Mouse (Mus musculus) intestine, embryonic 16.5 days (tissue): ENCODE data around the gene Gm28035. TPM values are rescaled to one million over a fixed set of nuclear protein-coding genes. Genes with fewer than 3 reads are reported as not detected.

Source experiments
- ATAC-seq: fragments of 200-750 bp; cut with Nextera tagmentation; 2 replicates; pipeline ENCODE4 v1.8.0; 2017; ENCODE audit warnings: moderate TSS enrichment, moderate library complexity
- H3K27ac ChIP-seq: fragments of 300-500 bp; sonication (generic); 2 replicates; pipeline ENCODE4 v1.5.1; 2014; ENCODE audit warnings: mild to moderate bottlenecking, low read length
- H3K27me3 ChIP-seq: fragments of 300-500 bp; sonication (generic); replicated peaks from 2 replicates; pipeline ENCODE4 v1.6.1; 2014; ENCODE audit warnings: low read length, control low read depth, mixed read lengths; ENCODE audit not compliant: control insufficient read depth, insufficient read depth
- H3K36me3 ChIP-seq: fragments of 300-500 bp; sonication (generic); 2 replicates; pipeline ENCODE4 v1.6.1; 2014; ENCODE audit warnings: low read length, control low read depth; ENCODE audit not compliant: control insufficient read depth, insufficient read depth
- H3K4me1 ChIP-seq: fragments of 300-500 bp; sonication (generic); 2 replicates; pipeline ENCODE4 v1.6.1; 2014; ENCODE audit warnings: low read length, control low read depth, mixed read lengths; ENCODE audit not compliant: control insufficient read depth, insufficient read depth
- H3K4me2 ChIP-seq: fragments of 300-500 bp; sonication (generic); 2 replicates; pipeline ENCODE4 v1.6.1; 2014; ENCODE audit warnings: low read depth, low read length, control low read depth
- H3K4me3 ChIP-seq: fragments of 300-500 bp; sonication (generic); 2 replicates; pipeline ENCODE4 v1.5.1; 2014; ENCODE audit warnings: mild to moderate bottlenecking, low read length
- H3K9ac ChIP-seq: fragments of 300-500 bp; sonication (generic); 2 replicates; pipeline ENCODE4 v1.6.1; 2014; ENCODE audit warnings: low read depth, low read length
- H3K9me3 ChIP-seq: fragments of 300-500 bp; sonication (generic); 2 replicates; pipeline ENCODE4 v1.6.1; 2016; ENCODE audit warnings: low read length, control low read depth; ENCODE audit not compliant: control insufficient read depth
- WGBS: fragments of 180-500 bp; shearing (Covaris S2); extraction: QIAGEN DNeasy Blood & Tissue Kit; methylation state at CpG from one replicate; pipeline ENCODE4 v1.1.7; 2014; 5-methylcytosine and 5-hydroxymethylcytosine counted together
- polyA plus RNA-seq: library from polyadenylated mRNA; unstranded; fragments of >200 nt; fragmentation: Nextera tagmentation; extraction: Ambion mirVana; gene quantifications from 2 replicates; pipeline ENCODE4 v1.2.1, GENCODE M21; 2015

The Gm28035 gene
- polyA plus RNA-seq, 1 experiment from 2014 or later, result 0.11 TPM

DNA sequence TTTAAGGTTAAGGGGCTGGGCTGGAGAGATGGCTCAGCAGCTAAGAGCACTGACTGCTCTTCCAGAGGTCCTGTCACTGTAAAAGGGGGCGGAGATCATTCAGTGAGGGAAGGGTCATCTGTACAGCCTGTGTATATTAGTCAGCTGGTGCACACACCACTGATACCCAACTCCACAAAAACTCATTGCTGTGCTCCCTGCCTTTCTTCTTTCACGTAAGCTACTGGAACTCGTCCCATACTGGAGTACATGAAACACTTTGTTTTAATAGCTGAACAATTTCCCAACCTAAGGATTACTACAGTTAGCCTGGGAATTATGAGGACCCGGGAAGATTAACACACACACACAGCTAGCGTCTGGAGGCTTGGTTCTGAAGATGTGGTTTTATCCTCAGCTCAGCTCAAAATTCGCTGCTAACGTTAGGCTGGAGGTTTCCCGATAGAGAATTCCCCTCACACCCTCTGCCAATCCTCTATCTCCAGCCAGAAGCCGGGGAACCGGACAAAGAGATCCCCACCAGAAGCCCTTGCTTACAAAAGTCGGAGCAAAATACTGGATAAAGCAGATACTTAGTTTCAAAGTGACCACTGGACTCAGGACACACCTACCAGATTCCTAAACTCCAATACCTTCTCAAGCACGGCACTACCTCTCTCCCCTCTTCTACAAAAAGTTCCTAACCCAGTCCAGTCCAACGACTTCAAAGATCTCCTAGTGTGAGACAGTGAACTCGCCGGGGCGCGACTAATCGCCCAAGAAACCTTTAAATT, 3.8 kb upstream of the Gm28035 start:
- WGBS, result 3% methylated on average over 18 of the region's 18 CpGs
- peak; percentile 3; the same call in 1 of the 2 replicates for ATAC-seq
- H3K4me3 ChIP-seq, result peak overlapping the region; percentile 76

GRCm38 (mm10) chr2:30237199-30237880, 3.0 kb upstream of the Gm28035 start, which contains the start of gene Lrrc8a:
Gene Lrrc8a (plus strand): TSS chr2:30237715.
- peak; percentile 94 for ATAC-seq
- peak within 1 kb of the TSS; percentile 92 for H3K9ac ChIP-seq
- H3K9me3 ChIP-seq, result no peaks in the 10 kb centered on the region
- WGBS, result under 1% methylated on average over 54 of the region's 67 CpGs
- H3K4me2 ChIP-seq, result peak within 1 kb of the TSS; percentile 66
- H3K4me1 ChIP-seq, result peaks cover 28% of the 10 kb centered on the region
- peak within 1 kb of the TSS; percentile 91 for H3K27ac ChIP-seq
- H3K27me3 ChIP-seq, result no peaks in the 10 kb centered on the region
- peaks cover 12% of the 10 kb centered on the region for H3K36me3 ChIP-seq
- peak within 1 kb of the TSS; percentile 76 for H3K4me3 ChIP-seq

More for the DNA sequence above, 3.8 kb upstream of the Gm28035 start:
- peak overlapping the region; percentile 74 for H3K27ac ChIP-seq
- H3K9me3 ChIP-seq, result no peaks in the 10 kb centered on the region
- H3K9ac ChIP-seq, result peak overlapping the region; percentile 73
- H3K27me3 ChIP-seq, result no peaks in the 10 kb centered on the region
- H3K36me3 ChIP-seq, result peaks cover 10% of the 10 kb centered on the region
- peak overlapping the region; percentile 66 for H3K4me2 ChIP-seq
- peaks cover 28% of the 10 kb centered on the region for H3K4me1 ChIP-seq

GRCm38 (mm10) chr2:30237881-30238280, 2.5 kb upstream of the Gm28035 start:
- Histone ChIP-seq H3K4me3 (peak overlapping the region; percentile 76), H3K27me3 (no peaks in the 10 kb centered on the region), H3K4me1 (peaks cover 28% of the 10 kb centered on the region), H3K36me3 (peaks cover 12% of the 10 kb centered on the region), H3K27ac (peak overlapping the region; percentile 91), H3K9me3 (no peaks in the 10 kb centered on the region), H3K9ac (peak overlapping the region; percentile 92), H3K4me2 (peak overlapping the region; percentile 66)
- ATAC-seq, result peak; percentile 89
- WGBS, result 0% methylated on average over 33 of the region's 42 CpGs

DNA sequence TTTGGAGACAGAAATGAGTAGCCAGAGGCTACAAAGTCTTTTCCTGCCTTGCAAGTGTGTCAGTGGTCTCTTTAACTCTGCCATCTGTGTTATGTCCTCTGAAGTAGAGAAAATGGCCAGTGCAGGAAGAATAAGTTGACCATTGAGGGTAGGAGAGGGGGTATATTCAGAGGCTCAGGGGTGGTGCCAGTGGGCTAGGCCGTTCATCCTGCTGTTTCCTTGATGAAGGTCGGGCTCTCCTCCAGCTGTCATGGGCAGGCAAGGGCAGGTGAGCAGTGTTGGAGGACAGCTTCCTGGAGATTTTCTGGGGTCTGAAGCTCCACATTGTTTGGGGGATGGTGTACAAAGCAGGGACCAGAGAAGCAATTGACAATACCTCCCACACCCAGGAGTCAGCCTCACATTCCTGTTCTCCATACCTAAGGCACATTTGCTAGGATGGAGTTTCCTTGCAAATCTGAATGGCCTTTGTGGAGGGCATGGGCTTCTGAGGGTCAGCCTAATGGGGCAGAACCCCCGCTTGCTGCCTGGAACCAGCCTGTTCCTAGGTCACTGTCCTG, 1.4 kb upstream of the Gm28035 start:
- Histone ChIP-seq H3K9ac (peak overlapping the region; percentile 92), H3K36me3 (peaks cover 15% of the 10 kb centered on the region), H3K9me3 (no peaks in the 10 kb centered on the region), H3K27me3 (no peaks in the 10 kb centered on the region), H3K4me2 (peak overlapping the region; percentile 66), H3K4me1 (peaks cover 31% of the 10 kb centered on the region), H3K27ac (peak overlapping the region; percentile 91), H3K4me3 (peak overlapping the region; percentile 76)
- no peak for ATAC-seq
- 60% methylated on average over 3 of the region's 3 CpGs for WGBS

GRCm38 (mm10) chr2:30239777-30240176, 590 bp upstream of the Gm28035 start:
- peak overlapping the region; percentile 8; the same call in 1 of the 2 replicates for H3K9ac ChIP-seq
- no peaks in the 10 kb centered on the region for H3K9me3 ChIP-seq
- ATAC-seq, result no peak
- H3K27me3 ChIP-seq, result no peaks in the 10 kb centered on the region
- WGBS, result 59% methylated on average over 4 of the region's 4 CpGs
- peak overlapping the region; percentile 91 for H3K27ac ChIP-seq
- peaks cover 17% of the 10 kb centered on the region for H3K36me3 ChIP-seq
- no peak overlapping the region for H3K4me3 ChIP-seq
- H3K4me2 ChIP-seq, result peak overlapping the region; percentile 66; the same call in 1 of the 2 replicates
- H3K4me1 ChIP-seq, result peaks cover 37% of the 10 kb centered on the region

DNA sequence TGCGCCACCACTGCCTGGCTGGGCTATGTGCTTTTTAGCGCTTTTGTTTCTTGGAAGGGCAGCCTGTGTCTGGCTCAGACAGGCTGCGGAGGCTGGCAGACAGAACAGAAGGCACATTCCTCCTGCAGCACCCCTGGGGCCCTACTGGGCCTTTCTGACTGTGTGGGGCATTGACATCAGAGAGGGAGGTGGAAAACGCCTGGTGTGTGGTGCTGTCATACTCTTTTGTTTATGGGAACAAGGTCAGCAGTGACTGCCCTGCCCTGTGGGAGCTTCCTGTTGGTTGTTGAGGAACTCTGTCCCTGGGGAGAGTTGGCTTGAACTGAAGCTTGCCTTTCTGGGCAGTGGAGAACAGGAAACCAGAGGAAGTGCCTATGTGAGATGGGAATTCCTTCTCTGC, 2.1 kb downstream of the Gm28035 start:
- Histone ChIP-seq H3K9ac (no peak overlapping the region), H3K27me3 (no peaks in the 10 kb centered on the region), H3K4me1 (peaks cover 38% of the 10 kb centered on the region), H3K9me3 (no peaks in the 10 kb centered on the region), H3K36me3 (peaks cover 22% of the 10 kb centered on the region), H3K4me2 (no peak overlapping the region), H3K27ac (peak overlapping the region; percentile 42), H3K4me3 (no peak overlapping the region)
- WGBS, result 44% methylated on average over 4 of the region's 4 CpGs
- no peak for ATAC-seq

DNA sequence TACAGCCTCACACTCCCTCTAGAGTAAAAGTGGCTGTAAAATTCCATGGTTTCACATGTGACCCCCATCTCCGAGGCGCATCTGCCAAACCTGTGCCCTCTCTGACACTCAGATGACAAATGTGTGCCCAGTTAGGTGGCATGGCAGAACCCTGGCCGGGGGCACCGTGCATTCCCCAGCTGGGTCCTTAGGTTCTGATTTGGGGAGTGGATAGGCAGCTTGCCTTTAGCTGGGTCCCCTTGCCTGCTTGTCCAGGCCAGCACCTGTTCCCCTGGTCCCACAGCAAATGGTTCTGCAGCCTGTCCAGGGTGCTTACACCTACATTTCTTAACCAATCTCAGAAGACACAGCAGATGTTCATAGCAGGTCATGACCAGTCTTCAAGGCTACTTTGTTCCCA, 3.0 kb downstream of the Gm28035 start:
- Histone ChIP-seq H3K36me3 (peaks cover 24% of the 10 kb centered on the region), H3K4me1 (peaks cover 36% of the 10 kb centered on the region), H3K4me3 (no peak overlapping the region), H3K27ac (no peak overlapping the region), H3K9me3 (no peaks in the 10 kb centered on the region), H3K4me2 (no peak overlapping the region), H3K9ac (no peak overlapping the region), H3K27me3 (no peaks in the 10 kb centered on the region)
- WGBS, result 85% methylated on average over 4 of the region's 4 CpGs
- no peak for ATAC-seq

GRCm38 (mm10) chr2:30244595-30245178, 4.3 kb downstream of the Gm28035 start:
- H3K4me3 ChIP-seq, result no peak overlapping the region
- 56% methylated on average over 7 of the region's 7 CpGs for WGBS
- no peaks in the 10 kb centered on the region for H3K9me3 ChIP-seq
- ATAC-seq, result peak; percentile 8; the same call in 1 of the 2 replicates
- 0 out of 2 replicates have a peak overlapping the region, but pooled peaks have one; percentile 21 for H3K9ac ChIP-seq
- H3K4me1 ChIP-seq, result peaks cover 23% of the 10 kb centered on the region
- H3K36me3 ChIP-seq, result peaks cover 27% of the 10 kb centered on the region
- 0 out of 2 replicates have a peak overlapping the region, but pooled peaks have one; percentile 6 for H3K4me2 ChIP-seq
- no peaks in the 10 kb centered on the region for H3K27me3 ChIP-seq
- H3K27ac ChIP-seq, result peak overlapping the region; percentile 42; the same call in 1 of the 2 replicates

GRCm38 (mm10) chr2:30247036-30247435, 6.7 kb downstream of the Gm28035 start:
- Histone ChIP-seq H3K27me3 (no peaks in the 10 kb centered on the region), H3K36me3 (peaks cover 15% of the 10 kb centered on the region), H3K9me3 (no peaks in the 10 kb centered on the region), H3K4me3 (no peak overlapping the region), H3K9ac (no peak overlapping the region), H3K4me2 (no peak overlapping the region), H3K27ac (no peak overlapping the region), H3K4me1 (peaks cover 26% of the 10 kb centered on the region)
- ATAC-seq, result no peak
- 90% methylated on average over 5 of the region's 5 CpGs for WGBS
